ENCODE assay signal across 38 mouse cellular contexts in genomic region chr14:8007923-8008322, GRCm38 (mm10). TPM values are rescaled to one million over a fixed set of nuclear protein-coding genes. Genes with fewer than 3 reads are reported as not detected.
DNase-seq lines count a peak whose midpoint lies in the region; ATAC-seq and TF ChIP-seq lines count a peak whose summit lies in the region.
"Had no signal": no experiment of that assay in that cellular context is flagged by ENCODE, and none has a peak within 500 bp of the region (broad histone marks: within the 10 kb centered on the region; RNA-seq: fewer than 3 reads in every experiment).

No protein-coding gene starts in this region.

- peak; percentile 26 for DNase-seq in cerebellum, adult 9-10 months
- no peak for DNase-seq in cerebellum, adult 9-11 months
- peak; percentile 67 to 73 for DNase-seq in right cerebral cortex, postnatal 10 days (ENCODE audit: low spot score in 2 of 2)
- DNase-seq in right cerebral cortex, adult 2 months (ENCODE audit: low spot score in 2 of 2): no peak
- no peak for DNase-seq in CH12.LX (ENCODE audit: extremely low read depth)
- no peak for DNase-seq in hindbrain, embryonic 14.5 days (ENCODE audit: low spot score)
- DNase-seq: adrenal gland, postnatal 25 days; forebrain, postnatal 0 days; gastrocnemius, postnatal 14 days; heart, postnatal 14 days; kidney, adult 2 months; layer of hippocampus, adult 9-11 months; liver, embryonic 13.5 days; lung, adult 18-20 months; lung, postnatal 4 days; thymus, postnatal 4 days had no signal

- no peak overlapping the region for H3K4me3 ChIP-seq in CH12.LX (replicated peaks in 1 of 3; ENCODE audit: low read depth in 2 of 3, low read length in 2 of 3, poor library complexity in 1 of 3)
- no peak overlapping the region for H3K4me3 ChIP-seq in limb, embryonic 12.5 days (replicated peaks)
- no peak overlapping the region for H3K4me3 ChIP-seq in kidney, embryonic 16.5 days (ENCODE audit: low read length)
- no peak overlapping the region for H3K4me3 ChIP-seq in hindbrain, embryonic 14.5 days (replicated peaks; ENCODE audit: low read length)
- H3K4me3 ChIP-seq: forebrain, embryonic 12.5 days; hindbrain, embryonic 10.5 days; liver, embryonic 13.5 days; megakaryocyte, embryonic 14.5 days; midbrain, embryonic 12.5 days; neural tube, embryonic 13.5 days had no signal

- dilution Hi-C loops in CH12.LX (cut with MboI; ENCODE audit: extremely low pct_ligation_motif_present, extremely low pct_unique_long_range_greater_than_20kb, low sequenced_read_pairs): no loop called here

- H3K27ac ChIP-seq in CH12.LX (ENCODE audit: insufficient read depth, low read depth): peak overlapping the region; percentile 45
- peak overlapping the region; percentile 72 for H3K27ac ChIP-seq in limb, embryonic 12.5 days
- no peak overlapping the region for H3K27ac ChIP-seq in kidney, embryonic 16.5 days (ENCODE audit: low read length)
- no peak overlapping the region for H3K27ac ChIP-seq in hindbrain, embryonic 14.5 days
- H3K27ac ChIP-seq: forebrain, embryonic 12.5 days; hindbrain, embryonic 10.5 days; kidney, postnatal 0 days; liver, embryonic 13.5 days; midbrain, embryonic 12.5 days; neural tube, embryonic 13.5 days had no signal

- H3K4me2 ChIP-seq in CH12.LX (ENCODE audit: insufficient read depth, low read depth, poor library complexity, severe bottlenecking): peak overlapping the region; percentile 61; the same call in 1 of the 2 replicates
- H3K4me2 ChIP-seq in limb, embryonic 12.5 days: no peak overlapping the region
- no peak overlapping the region for H3K4me2 ChIP-seq in kidney, embryonic 16.5 days (replicated peaks; ENCODE audit: low read depth, low read length)
- no peak overlapping the region for H3K4me2 ChIP-seq in hindbrain, embryonic 14.5 days (replicated peaks)
- H3K4me2 ChIP-seq: forebrain, embryonic 12.5 days; liver, embryonic 13.5 days; midbrain, embryonic 12.5 days; neural tube, embryonic 13.5 days had no signal

- in situ Hi-C loops in CH12.LX (cut with MboI; ENCODE audit: low pct_ligation_motif_present, low pct_unique_long_range_greater_than_20kb, low sequenced_read_pairs): no loop called here

- H3K79me2 ChIP-seq in CH12.LX (replicated peaks; ENCODE audit: control insufficient read depth, extremely low read depth, insufficient read depth, poor library complexity, severe bottlenecking): peaks cover 11% of the 10 kb centered on the region

- TF ChIP-seq CTCF in CH12.LX (conservative IDR thresholded peaks at IDR 0.05 in 1 of 2, IDR thresholded peaks at IDR 0.05 in 1 of 2; ENCODE audit: low read depth in 2 of 2, low read length in 2 of 2): no peak

- TF ChIP-seq RAD21 in CH12.LX (IDR thresholded peaks at IDR 0.05; ENCODE audit: low read depth, low read length): no peak

- ATAC-seq in limb, embryonic 12.5 days (ENCODE audit: insufficient number of reproducible peaks, insufficient read depth, low FRiP score, low TSS enrichment, low read depth): no peak; the same call in 1 of the 2 replicates
- no peak for ATAC-seq in kidney, embryonic 16.5 days (ENCODE audit: low FRiP score, low TSS enrichment)
- no peak for ATAC-seq in hindbrain, embryonic 14.5 days (ENCODE audit: low FRiP score)
- ATAC-seq: CD4-positive, CD25-positive, alpha-beta regulatory T cell, adult 4 months; forebrain, postnatal 0 days; hindbrain, embryonic 16.5 days; lung, postnatal 0 days had no signal

- 74% methylated on average over 10 of the region's 10 CpGs for WGBS in limb, embryonic 12.5 days
- WGBS in kidney, embryonic 16.5 days: 85% methylated on average over 10 of the region's 10 CpGs
- 90% methylated on average over 10 of the region's 10 CpGs for WGBS in hindbrain, embryonic 14.5 days

- peaks cover 33 to 78% of the 10 kb centered on the region in 2 experiments for H3K4me1 ChIP-seq in CH12.LX (ENCODE audit: control insufficient read depth in 1 of 2, insufficient read depth in 2 of 2)
- H3K4me1 ChIP-seq in limb, embryonic 12.5 days (replicated peaks): peaks cover 49% of the 10 kb centered on the region
- H3K4me1 ChIP-seq in kidney, embryonic 16.5 days (ENCODE audit: insufficient read depth, low read length): peaks cover 24% of the 10 kb centered on the region
- H3K4me1 ChIP-seq in hindbrain, embryonic 14.5 days (replicated peaks; ENCODE audit: control insufficient read depth, insufficient read depth, low read length): peaks cover 10% of the 10 kb centered on the region

- peaks cover 0 to 18% of the 10 kb centered on the region in 2 experiments for H3K36me3 ChIP-seq in CH12.LX (replicated peaks in 1 of 2; ENCODE audit: control insufficient read depth in 1 of 2, insufficient read depth in 1 of 2, low read length in 1 of 2)
- H3K36me3 ChIP-seq in limb, embryonic 12.5 days: no peaks in the 10 kb centered on the region
- H3K36me3 ChIP-seq in kidney, embryonic 16.5 days (ENCODE audit: insufficient read depth, low read length): no peaks in the 10 kb centered on the region
- no peaks in the 10 kb centered on the region for H3K36me3 ChIP-seq in hindbrain, embryonic 14.5 days (replicated peaks; ENCODE audit: control insufficient read depth, insufficient read depth)
- H3K36me3 ChIP-seq: forebrain, embryonic 12.5 days; hindbrain, embryonic 10.5 days; liver, embryonic 13.5 days; midbrain, embryonic 12.5 days; neural tube, embryonic 13.5 days had no signal

- H3K27me3 ChIP-seq in CH12.LX (replicated peaks): no peaks in the 10 kb centered on the region
- H3K27me3 ChIP-seq in limb, embryonic 12.5 days: peaks cover 6% of the 10 kb centered on the region; the same call in 1 of the 2 replicates
- no peaks in the 10 kb centered on the region for H3K27me3 ChIP-seq in kidney, embryonic 16.5 days (ENCODE audit: insufficient read depth, low read length)
- no peaks in the 10 kb centered on the region for H3K27me3 ChIP-seq in hindbrain, embryonic 14.5 days (ENCODE audit: control insufficient read depth, insufficient read depth, low read length)
- H3K27me3 ChIP-seq: neural tube, embryonic 13.5 days had no signal

- no peak overlapping the region for H3K9ac ChIP-seq in CH12.LX (ENCODE audit: insufficient read depth, low read depth)
- H3K9ac ChIP-seq in limb, embryonic 12.5 days (replicated peaks): no peak overlapping the region
- H3K9ac ChIP-seq in kidney, embryonic 16.5 days (replicated peaks; ENCODE audit: low read length): no peak overlapping the region
- H3K9ac ChIP-seq in hindbrain, embryonic 14.5 days: no peak overlapping the region
- H3K9ac ChIP-seq: forebrain, embryonic 12.5 days; forebrain, postnatal 0 days; liver, embryonic 13.5 days; midbrain, embryonic 12.5 days; neural tube, embryonic 13.5 days had no signal

- no peak for TF ChIP-seq POLR2A in CH12.LX (IDR thresholded peaks at IDR 0.05; ENCODE audit: low read depth, low read length)

- H3K9me3 ChIP-seq in CH12.LX (replicated peaks; ENCODE audit: low read length): no peaks in the 10 kb centered on the region
- H3K9me3 ChIP-seq in limb, embryonic 12.5 days: no peaks in the 10 kb centered on the region
- H3K9me3 ChIP-seq in kidney, embryonic 16.5 days (ENCODE audit: low read length): no peaks in the 10 kb centered on the region
- H3K9me3 ChIP-seq in hindbrain, embryonic 14.5 days (ENCODE audit: control insufficient read depth, low read length): no peaks in the 10 kb centered on the region
- H3K9me3 ChIP-seq: forebrain, embryonic 12.5 days; hindbrain, embryonic 10.5 days; liver, embryonic 13.5 days; megakaryocyte, embryonic 14.5 days; midbrain, embryonic 12.5 days; neural tube, embryonic 13.5 days had no signal

- TF ChIP-seq EP300 in CH12.LX (IDR thresholded peaks at IDR 0.05; ENCODE audit: low read length): no peak

TF ChIP-seq in CH12.LX, 34 proteins besides CTCF, POLR2A, EP300 and RAD21 (continues in another document):
- TF ChIP-seq PAX5 (IDR thresholded peaks at IDR 0.05; ENCODE audit: low read length): no peak
- TF ChIP-seq BHLHE40 (IDR thresholded peaks at IDR 0.05; ENCODE audit: low read depth, low read length): no peak
- no peak for TF ChIP-seq ZMIZ1 (IDR thresholded peaks at IDR 0.05; ENCODE audit: low read depth, low read length)
- TF ChIP-seq TCF12 (IDR thresholded peaks at IDR 0.05; ENCODE audit: low read depth, low read length): no peak
- no peak for TF ChIP-seq E2F4 (IDR thresholded peaks at IDR 0.05; ENCODE audit: insufficient replicate concordance, low read depth, low read length)
- TF ChIP-seq NELFE (IDR thresholded peaks at IDR 0.05; ENCODE audit: low read depth, low read length): no peak
- TF ChIP-seq ZC3H11A (IDR thresholded peaks at IDR 0.05; ENCODE audit: low read depth, low read length): no peak
- TF ChIP-seq JUND (conservative IDR thresholded peaks at IDR 0.05; ENCODE audit: low read depth, low read length): no peak
- TF ChIP-seq MAZ (IDR thresholded peaks at IDR 0.05; ENCODE audit: low read depth, low read length): 0 out of 2 replicates have a peak, but pooled peaks have one; percentile 20
- 0 out of 2 replicates have a peak, but pooled peaks have one; percentile 4 for TF ChIP-seq MAX (IDR thresholded peaks at IDR 0.05; ENCODE audit: low read length)
- peak; percentile 65 for TF ChIP-seq NRF1 (IDR thresholded peaks at IDR 0.05; ENCODE audit: low read depth, low read length)
- no peak for TF ChIP-seq JUN (IDR thresholded peaks at IDR 0.05; ENCODE audit: insufficient read depth, low read depth, low read length)

RNA-seq across cellular contexts. Expression of gene Abhd6, which starts 5.2 kb away (rescaled TPM):
- total RNA-seq in CH12.LX (2012; rRNA removed) (36.0 and 38.1 TPM in 2 replicates), CH12.LX (2014; rRNA removed) (31.9 and 39.2 TPM in 2 replicates)
- 45.2 and 55.9 TPM in 2 replicates for polyA plus RNA-seq in CH12.LX (2012; ENCODE audit: insufficient read length, low read depth)
- polyA plus RNA-seq in limb, embryonic 12.5 days (2016; fragmentation: Nextera tagmentation; extraction: Ambion mirVana): 17.8 and 18.4 TPM in 2 replicates
- 29.6 and 33.5 TPM in 2 replicates for polyA plus RNA-seq in kidney, embryonic 16.5 days (2015; fragmentation: Nextera tagmentation; extraction: Ambion mirVana)
- 35.7 and 37.0 TPM in 2 replicates for polyA plus RNA-seq in hindbrain, embryonic 14.5 days (2014; fragmentation: Nextera tagmentation; extraction: Ambion mirVana)

RNA-seq across cellular contexts. Expression of gene Dnase1l3, which starts 13.6 kb away (rescaled TPM):
- total RNA-seq in CH12.LX (2012; rRNA removed) (1.5 and 2.5 TPM in 2 replicates), CH12.LX (2014; rRNA removed) (2.5 and 2.9 TPM in 2 replicates)
- polyA plus RNA-seq in CH12.LX (2012; ENCODE audit: insufficient read length, low read depth): 30.4 and 36.0 TPM in 2 replicates
- not detected in 2 replicates for polyA plus RNA-seq in limb, embryonic 12.5 days (2016; fragmentation: Nextera tagmentation; extraction: Ambion mirVana)
- 0.30 and 0.31 TPM in 2 replicates for polyA plus RNA-seq in kidney, embryonic 16.5 days (2015; fragmentation: Nextera tagmentation; extraction: Ambion mirVana)
- 0.09 TPM in 1 of 2 replicates, not detected in the other for polyA plus RNA-seq in hindbrain, embryonic 14.5 days (2014; fragmentation: Nextera tagmentation; extraction: Ambion mirVana)
- total RNA-seq: common myeloid progenitor, adult 5-6 weeks; forebrain, postnatal 0 days; left cerebral cortex, postnatal 10 days had no signal
- polyA plus RNA-seq: forebrain, embryonic 12.5 days had no signal

RNA-seq across cellular contexts. Expression of gene Gm45521, which starts 50.8 kb away (rescaled TPM):
- total RNA-seq in CH12.LX (2012; rRNA removed) (not detected in 2 replicates), CH12.LX (2014; rRNA removed) (not detected in 2 replicates)
- polyA plus RNA-seq in CH12.LX (2012; ENCODE audit: insufficient read length, low read depth): not detected in 2 replicates
- polyA plus RNA-seq in limb, embryonic 12.5 days (2016; fragmentation: Nextera tagmentation; extraction: Ambion mirVana): not detected in 2 replicates
- not detected in 2 replicates for polyA plus RNA-seq in kidney, embryonic 16.5 days (2015; fragmentation: Nextera tagmentation; extraction: Ambion mirVana)
- polyA plus RNA-seq in hindbrain, embryonic 14.5 days (2014; fragmentation: Nextera tagmentation; extraction: Ambion mirVana): 0.44 and 0.51 TPM in 2 replicates
- total RNA-seq: adrenal gland, adult 18-20 months; adrenal gland, postnatal 25 days; common myeloid progenitor, adult 5-6 weeks; forebrain, postnatal 0 days; gastrocnemius, postnatal 14 days; granulocyte monocyte progenitor cell, adult 5-6 weeks; heart, postnatal 14 days had no signal
- polyA plus RNA-seq: CD4-positive, CD25-positive, alpha-beta regulatory T cell, adult 4 months; embryonic facial prominence, embryonic 14.5 days; forebrain, embryonic 12.5 days; forebrain, postnatal 0 days; heart, embryonic 14.5 days; intestine, embryonic 14.5 days; kidney, adult 2 months; kidney, postnatal 0 days; large intestine, adult 2 months; liver, embryonic 13.5 days; lung, postnatal 0 days; midbrain, embryonic 12.5 days; small intestine, adult 2 months; stomach, embryonic 16.5 days; thymus, postnatal 0 days had no signal

Comparison
In these comparisons a context has a peak if more than half of its experiments do, and no peak if none do; other contexts are left out.
1. DNase-seq: peak in cerebellum, adult 9-10 months (single experiment) and right cerebral cortex, postnatal 10 days (2 of 2); none in cerebellum, adult 9-11 months (single experiment), right cerebral cortex, adult 2 months (0 of 2), CH12.LX (single experiment) and hindbrain, embryonic 14.5 days (single experiment).
2. H3K27ac ChIP-seq: peak in CH12.LX (single experiment) and limb, embryonic 12.5 days (single experiment); none in kidney, embryonic 16.5 days (single experiment) and hindbrain, embryonic 14.5 days (single experiment).
3. RNA of gene Dnase1l3, which starts 13.6 kb away (polyA plus RNA-seq): 30.4 to 36.0 TPM in CH12.LX; 0.30 to 0.31 TPM in kidney, embryonic 16.5 days, 0.09 TPM in hindbrain, embryonic 14.5 days and not detected in limb, embryonic 12.5 days; every median in the first group is over 10 times any median in the second.